Mouse (Mus musculus) erythroblast, embryonic 14.5 days (primary cell): Measurements from ENCODE around the gene Lrch4.

ENCODE experiments used
- GATA1 ChIP-seq: IDR thresholded peaks from 2 replicates; pipeline ENCODE4 v1.6.1; 2012; ENCODE audit warnings: low read length, inconsistent platforms, mixed read lengths
- TAL1 ChIP-seq: IDR thresholded peaks from 3 replicates; pipeline ENCODE4 v1.6.1; 2012; ENCODE audit warnings: low read length, inconsistent platforms, mixed read lengths

DNA sequence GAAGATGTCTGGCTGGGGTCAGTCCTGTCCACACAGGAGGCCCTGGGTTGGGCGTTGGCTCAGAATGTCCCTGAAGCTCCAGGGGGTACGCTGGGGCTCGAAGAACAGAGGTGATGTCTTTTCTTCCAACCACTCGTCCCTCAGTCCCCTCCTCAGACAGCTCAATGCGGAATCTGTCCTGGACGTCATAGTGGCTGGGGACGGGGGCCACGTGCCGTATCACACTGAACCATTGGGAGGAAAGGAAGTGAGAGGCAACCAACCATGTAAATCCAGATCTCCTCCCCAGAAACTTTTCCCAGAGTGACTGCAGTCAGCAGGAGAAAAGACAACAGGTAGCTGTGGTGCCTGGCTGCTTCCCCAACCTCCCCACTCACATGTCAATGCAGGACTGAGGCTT is 29.3 kb upstream of the Lrch4 start:
- no peak for TF ChIP-seq TAL1
- TF ChIP-seq GATA1, result no peak
